15 mouse cellular contexts compared by ENCODE assay signal in the genomic region with DNA sequence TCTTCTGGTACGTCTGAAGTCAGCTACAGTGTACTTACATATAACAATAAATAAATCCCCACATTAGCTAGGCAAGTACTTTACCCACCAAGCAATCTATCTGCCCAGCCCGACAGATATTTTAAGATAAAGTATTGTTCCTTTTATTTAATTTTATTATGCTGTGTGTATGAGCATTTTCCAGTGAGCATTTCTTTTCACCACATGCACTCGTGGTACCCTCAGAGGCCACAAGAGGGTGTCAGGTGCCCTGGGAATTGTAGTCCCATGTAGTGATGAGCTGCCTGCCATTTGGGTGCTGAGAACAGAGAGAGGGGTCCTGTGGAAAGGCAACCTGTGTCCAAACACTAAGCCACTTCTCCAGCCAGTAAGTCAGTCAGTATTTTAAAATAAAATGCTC. TPM values are rescaled to one million over a fixed set of nuclear protein-coding genes. Genes with fewer than 3 reads are reported as not detected.
DNase-seq lines count a peak whose midpoint lies in the region; ATAC-seq and TF ChIP-seq lines count a peak whose summit lies in the region.
"Had no signal": no experiment of that assay in that cellular context is flagged by ENCODE, and none has a peak within 500 bp of the region (broad histone marks: within the 10 kb centered on the region; RNA-seq: fewer than 3 reads in every experiment).

No protein-coding gene starts in this region.

- TF ChIP-seq CTCF in kidney, adult 2 months (conservative IDR thresholded peaks at IDR 0.05; ENCODE audit: insufficient read depth, insufficient read length, low read depth, low read length) = peak; percentile 23; the same call in 1 of the 2 replicates
- peak; percentile 34 for TF ChIP-seq CTCF in midbrain, postnatal 0 days (IDR thresholded peaks at IDR 0.05)

- no peak overlapping the region for H3K27ac ChIP-seq in kidney, adult 2 months (ENCODE audit: insufficient read depth, low read depth, low read length)
- H3K27ac ChIP-seq in midbrain, postnatal 0 days (ENCODE audit: low read depth, low read length) = no peak overlapping the region
- H3K27ac ChIP-seq in midbrain, embryonic 10.5 days (replicated peaks) = no peak overlapping the region
- H3K27ac ChIP-seq: embryonic facial prominence, embryonic 10.5 days; heart, adult 2 months; hindbrain, embryonic 14.5 days; limb, embryonic 10.5 days; midbrain, embryonic 13.5 days had no signal

- no peak for DNase-seq in kidney, adult 2 months
- DNase-seq in kidney, adult 11 months = no peak
- DNase-seq in midbrain, postnatal 0 days (ENCODE audit: low spot score) = no peak
- DNase-seq in midbrain, embryonic 10.5 days (ENCODE audit: low spot score) = no peak
- DNase-seq in ZHBTc4 (ENCODE audit: low read depth, low spot score) = peak; percentile 50
- peak; percentile 24 for DNase-seq in splenic B cell, adult 2 months (ENCODE audit: low read depth, low spot score)
- DNase-seq in heart, adult 11 months = no peak
- DNase-seq: adrenal gland, adult 8-10 months; cerebellum, postnatal 14 days; heart, adult 2 months had no signal

- H3K4me3 ChIP-seq in kidney, adult 2 months (ENCODE audit: insufficient read depth, low read depth, low read length) = no peak overlapping the region
- H3K4me3 ChIP-seq in midbrain, postnatal 0 days (ENCODE audit: low read depth, low read length) = no peak overlapping the region
- no peak overlapping the region for H3K4me3 ChIP-seq in midbrain, embryonic 10.5 days
- H3K4me3 ChIP-seq: embryonic facial prominence, embryonic 10.5 days; heart, adult 2 months; limb, embryonic 10.5 days; midbrain, embryonic 13.5 days had no signal

- no peaks in the 10 kb centered on the region for H3K27me3 ChIP-seq in kidney, adult 2 months (replicated peaks; ENCODE audit: control insufficient read depth, insufficient read depth, low read length)
- no peaks in the 10 kb centered on the region for H3K27me3 ChIP-seq in midbrain, postnatal 0 days (ENCODE audit: insufficient read depth, low read length)
- peaks cover 98% of the 10 kb centered on the region for H3K27me3 ChIP-seq in midbrain, embryonic 10.5 days (ENCODE audit: low read depth, poor library complexity, severe bottlenecking)
- no peaks in the 10 kb centered on the region for H3K27me3 ChIP-seq in splenic B cell, adult 2 months (ENCODE audit: control insufficient read depth, insufficient read depth, low read length, poor library complexity, severe bottlenecking)

- H3K36me3 ChIP-seq in kidney, adult 2 months (ENCODE audit: control insufficient read depth, insufficient read depth, low read length) = no peaks in the 10 kb centered on the region
- H3K36me3 ChIP-seq in midbrain, postnatal 0 days (ENCODE audit: insufficient read depth, low read length) = no peaks in the 10 kb centered on the region
- peaks cover 21% of the 10 kb centered on the region for H3K36me3 ChIP-seq in midbrain, embryonic 10.5 days
- H3K36me3 ChIP-seq in splenic B cell, adult 2 months (ENCODE audit: control insufficient read depth, insufficient read depth, low read length, poor library complexity, severe bottlenecking) = no peaks in the 10 kb centered on the region

- no peaks in the 10 kb centered on the region for H3K4me1 ChIP-seq in kidney, adult 2 months (ENCODE audit: control insufficient read depth, insufficient read depth, low read length)
- no peaks in the 10 kb centered on the region for H3K4me1 ChIP-seq in midbrain, postnatal 0 days (ENCODE audit: insufficient read depth, low read length)
- H3K4me1 ChIP-seq in midbrain, embryonic 10.5 days = peaks cover 28% of the 10 kb centered on the region

- no peak overlapping the region for H3K9ac ChIP-seq in midbrain, postnatal 0 days (replicated peaks; ENCODE audit: low read length, poor library complexity, severe bottlenecking)
- H3K9ac ChIP-seq: hindbrain, embryonic 14.5 days; midbrain, embryonic 13.5 days had no signal

- no peak for TF ChIP-seq POLR2A in kidney, adult 2 months (IDR thresholded peaks at IDR 0.05; ENCODE audit: low read depth, low read length)

- ATAC-seq in midbrain, postnatal 0 days (ENCODE audit: low FRiP score) = no peak
- ATAC-seq in erythroid progenitor cell, adult 5-6 weeks (replicated peaks; ENCODE audit: low FRiP score, poor library complexity, severe bottlenecking) = no peak
- ATAC-seq: midbrain, embryonic 13.5 days had no signal

- no peaks in the 10 kb centered on the region for H3K9me3 ChIP-seq in midbrain, postnatal 0 days (ENCODE audit: low read length)
- peaks cover 10% of the 10 kb centered on the region for H3K9me3 ChIP-seq in midbrain, embryonic 10.5 days (replicated peaks)
- H3K9me3 ChIP-seq: limb, embryonic 10.5 days; midbrain, embryonic 13.5 days had no signal

- no peak overlapping the region for H3K4me2 ChIP-seq in midbrain, postnatal 0 days (ENCODE audit: low read depth, low read length, poor library complexity, severe bottlenecking)
- H3K4me2 ChIP-seq: hindbrain, embryonic 14.5 days; midbrain, embryonic 13.5 days had no signal

- WGBS in kidney, adult 2 months = 95% methylated on average over 3 of the region's 3 CpGs
- 90% methylated on average over 3 of the region's 3 CpGs for WGBS in midbrain, postnatal 0 days
- WGBS in midbrain, embryonic 10.5 days = 96% methylated on average over 3 of the region's 3 CpGs

RNA-seq across cellular contexts. Expression of gene Tiam1, which starts 8.0 kb away (rescaled TPM):
- polyA plus RNA-seq in kidney, adult 2 months (2012; rRNA removed) = 2.6 and 4.0 TPM in 2 replicates
- 26.3 and 26.9 TPM in 2 replicates for total RNA-seq in midbrain, postnatal 0 days (2014; rRNA removed)
- 15.5 and 17.6 TPM in 2 replicates for polyA plus RNA-seq in midbrain, postnatal 0 days (2015; fragmentation: Nextera tagmentation; extraction: Ambion mirVana)
- polyA plus RNA-seq in midbrain, embryonic 10.5 days (2016; fragmentation: Nextera tagmentation; extraction: Ambion mirVana) = 13.8 and 13.9 TPM in 2 replicates
- 7.5 and 10.1 TPM in 2 replicates for total RNA-seq in erythroid progenitor cell, adult 5-6 weeks (2015; ENCODE audit: low replicate concordance)
- 9.6 and 28.4 TPM in 2 replicates for total RNA-seq in erythroid progenitor cell, adult 5-6 weeks (2017; ENCODE audit: low replicate concordance)

Comparison
In these comparisons a context has a peak if more than half of its experiments do, and no peak if none do; other contexts are left out.
1. DNase-seq: peak in ZHBTc4 (single experiment) and splenic B cell, adult 2 months (single experiment); none in kidney, adult 2 months (single experiment), kidney, adult 11 months (single experiment), midbrain, postnatal 0 days (single experiment), midbrain, embryonic 10.5 days (single experiment) and heart, adult 11 months (single experiment).